Mouse (Mus musculus) monocyte, adult 5-6 weeks (primary cell): ENCODE measurements around the gene Mpg. TPM values are rescaled to one million over a fixed set of nuclear protein-coding genes. Genes with fewer than 3 reads are reported as not detected.

Source experiments
- ATAC-seq: fragments of 153-309, 156-312 bp; replicated peaks from 2 replicates; pipeline ENCODE4 v1.8.0; 2017; ENCODE audit warnings: mild to moderate bottlenecking; ENCODE audit not compliant: low TSS enrichment, insufficient number of reproducible peaks, severe bottlenecking, poor library complexity, low FRiP score
- total RNA-seq: library from RNA; stranded (forward); fragments of 200-1000, 200-491, 200-594 nt; gene quantifications from 3 replicates; pipeline ENCODE4 v1.2.3, GENCODE M21; 2017

The Mpg gene
- total RNA-seq, 1 experiment from 2014 or later, result 6.3 TPM

DNA sequence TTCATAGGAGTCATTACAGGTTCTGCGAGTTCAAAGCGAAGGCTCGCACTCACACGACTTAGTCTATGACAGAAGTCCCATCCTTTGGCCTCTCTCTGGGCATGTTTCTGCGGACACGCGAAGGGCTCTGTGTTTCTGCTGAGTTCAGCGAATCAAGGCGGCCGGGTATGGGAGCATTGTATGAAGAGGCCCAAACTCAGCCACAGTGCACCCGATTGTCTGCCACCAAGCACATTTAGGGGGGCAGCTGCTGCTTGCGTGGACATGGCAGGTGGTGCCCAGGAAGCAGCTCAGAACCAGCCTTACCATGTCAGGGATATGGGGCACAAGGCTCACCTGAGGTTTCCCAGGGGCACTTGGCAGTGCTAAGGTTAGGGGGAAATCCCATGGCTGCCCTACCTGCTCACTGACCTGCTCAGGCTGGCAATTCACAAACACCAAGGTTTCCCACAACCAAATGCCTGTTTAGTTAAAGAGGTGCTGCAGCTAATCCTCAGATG is 52.2 kb downstream of the Mpg start:
- ATAC-seq, result no peak

DNA sequence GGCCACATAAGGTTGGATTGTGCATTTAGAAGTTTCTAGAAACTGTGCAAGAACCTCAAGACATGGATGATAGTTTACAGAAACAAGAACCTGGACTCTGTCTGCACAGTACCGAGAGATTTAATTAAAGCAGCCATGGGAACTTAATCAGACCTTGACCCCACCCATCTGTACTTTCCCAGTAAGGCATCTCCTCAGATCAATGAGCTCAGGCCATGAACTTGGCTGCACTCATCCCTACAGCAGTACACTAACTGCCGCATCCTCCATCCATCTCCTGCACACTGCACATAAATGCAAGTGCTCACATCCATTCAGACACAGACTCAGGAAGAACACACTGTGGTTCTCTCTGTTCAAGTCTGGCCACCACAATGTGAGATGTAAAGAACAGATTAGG is 54.3 kb downstream of the Mpg start:
- ATAC-seq, result no peak

DNA sequence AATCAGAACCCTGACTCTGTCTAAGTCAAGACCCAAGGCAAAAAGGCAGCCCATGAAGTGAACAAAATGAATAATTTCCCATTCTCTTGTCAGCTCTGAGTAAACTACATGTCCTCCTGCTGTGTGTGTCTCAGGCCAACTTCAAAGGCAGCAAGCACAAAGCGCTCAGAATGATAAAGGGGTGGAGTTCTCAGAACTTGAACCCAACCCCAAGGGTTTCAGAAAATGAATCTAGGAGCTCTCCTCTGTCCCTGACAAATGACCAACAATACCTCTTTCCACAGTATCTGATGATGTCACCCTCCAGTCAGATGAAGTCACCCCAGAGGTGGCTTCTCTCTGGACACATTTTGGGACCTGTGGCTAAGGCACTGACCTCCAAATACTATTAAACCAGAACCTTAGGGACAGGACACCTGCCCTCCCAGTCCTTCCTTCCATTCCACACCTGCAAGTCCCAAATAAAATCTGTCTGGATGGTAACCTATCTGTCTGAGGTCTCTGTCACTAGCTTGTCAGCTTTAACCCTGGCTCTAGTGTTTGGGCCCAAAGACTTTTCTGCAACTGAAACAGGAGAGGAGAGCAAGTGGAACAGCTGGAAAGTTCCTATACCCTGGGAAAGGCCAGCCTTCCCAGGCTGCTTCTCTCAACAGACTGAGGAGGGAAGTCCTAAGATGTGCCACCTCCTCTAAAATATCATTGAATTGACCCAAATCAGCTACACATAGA is 55.3 kb downstream of the Mpg start:
- ATAC-seq, result no peak

Other genes with a start within 250 kb of the Mpg start
- 1.2 to 2.1 TPM (median 1.9 TPM) in 3 replicates for gene Nsg2, start 226.0 kb upstream of the Mpg start, total RNA-seq
- gene Il9r, start 26.2 kb upstream of the Mpg start, total RNA-seq, result 0.11 to 4.6 TPM (median 3.1 TPM) in 3 replicates
- 17.2 to 21.3 TPM (median 19.0 TPM) in 3 replicates for gene Snrnp25, start 21.1 kb upstream of the Mpg start, total RNA-seq
- gene Rhbdf1, start 4.2 kb upstream of the Mpg start, total RNA-seq, result 0.48 to 2.3 TPM (median 1.9 TPM) in 3 replicates
- 15.3 to 23.5 TPM (median 19.7 TPM) in 3 replicates for gene Nprl3, start 41.2 kb downstream of the Mpg start, total RNA-seq
- gene Hba-x, start 49.9 kb downstream of the Mpg start, total RNA-seq, result not detected in 3 replicates
- 197 to 2,631 TPM (median 2,328 TPM) in 3 replicates for gene Hba-a1, start 57.0 kb downstream of the Mpg start, total RNA-seq
- gene Hbq1b, start 60.5 kb downstream of the Mpg start, total RNA-seq, result 6.8 TPM in 1 of 3 replicates, not detected in the others
- gene Hba-a2, start 70.0 kb downstream of the Mpg start, total RNA-seq, result 1,478 to 24,418 TPM (median 22,273 TPM) in 3 replicates
- gene Hbq1a, start 73.6 kb downstream of the Mpg start, total RNA-seq, result not detected in 3 replicates
- 0.49 TPM in 1 of 3 replicates, not detected in the others for gene Sh3pxd2b, start 121.3 kb downstream of the Mpg start, total RNA-seq
- gene Ubtd2, start 228.9 kb downstream of the Mpg start, total RNA-seq, result 1.4 to 4.3 TPM (median 2.6 TPM) in 3 replicates